Mouse (Mus musculus): ENCODE data around the gene Olfr455. TPM values are rescaled to one million over a fixed set of nuclear protein-coding genes. Genes with fewer than 3 reads are reported as not detected.

Olfr455 gene
- polyA plus RNA-seq, 1 experiment from 2014 or later = not detected

GRCm38 (mm10) chr6:42489731-42490130 is 57.7 kb downstream of the Olfr455 start:
- Histone ChIP-seq H3K4me2 (no peak overlapping the region), H3K27me3 (ENCODE audit: insufficient read depth, low read length) (no peaks in the 10 kb centered on the region), H3K4me3 (ENCODE audit: low read depth, low read length) (no peak overlapping the region), H3K36me3 (ENCODE audit: insufficient read depth) (no peaks in the 10 kb centered on the region), H3K9me3 (ENCODE audit: low read depth, low read length) (no peaks in the 10 kb centered on the region), H3K27ac (ENCODE audit: low read depth) (no peak overlapping the region), H3K9ac (no peak overlapping the region), H3K4me1 (ENCODE audit: insufficient read depth) (no peaks in the 10 kb centered on the region)
- no peak for TF ChIP-seq CTCF (IDR thresholded peaks at IDR 0.05; ENCODE audit: low read depth)
- no peak for DNase-seq
- no peak for ATAC-seq (ENCODE audit: insufficient read depth)
- WGBS = 53% methylated on average over 1 of the region's 1 CpGs

- ATAC-seq (ENCODE audit: insufficient read depth) (no peak), DNase-seq (no peak)
- Histone ChIP-seq H3K4me3 (ENCODE audit: low read depth, low read length) (no peak within 1 kb of the TSS), H3K27me3 (ENCODE audit: insufficient read depth, low read length) (no peaks in the 10 kb centered on the region), H3K9ac (no peak within 1 kb of the TSS), H3K27ac (ENCODE audit: low read depth) (no peak within 1 kb of the TSS), H3K4me2 (no peak within 1 kb of the TSS), H3K9me3 (ENCODE audit: low read depth, low read length) (no peaks in the 10 kb centered on the region), H3K4me1 (ENCODE audit: insufficient read depth) (no peaks in the 10 kb centered on the region), H3K36me3 (ENCODE audit: insufficient read depth) (no peaks in the 10 kb centered on the region)
- no peak for TF ChIP-seq CTCF (IDR thresholded peaks at IDR 0.05; ENCODE audit: low read depth)
- 84% methylated on average over 1 of the region's 1 CpGs for WGBS
Observed at GRCm38 (mm10) chr6:42487114-42487513, 60.3 kb downstream of the Olfr455 start, which contains the start of gene Olfr456. Olfr456 (minus strand) TSS chr6:42487214.

Other genes starting within 250 kb of the Olfr455 start
- 0.11 and 0.13 TPM in 2 replicates for gene Fam131b, start 222.9 kb downstream of the Olfr455 start, polyA plus RNA-seq (2014; fragmentation: Nextera tagmentation; extraction: Ambion mirVana)
- gene Zyx, start 198.0 kb downstream of the Olfr455 start, polyA plus RNA-seq (2014; fragmentation: Nextera tagmentation; extraction: Ambion mirVana) = 194 and 198 TPM in 2 replicates
- gene Epha1, start 174.3 kb downstream of the Olfr455 start, polyA plus RNA-seq (2014; fragmentation: Nextera tagmentation; extraction: Ambion mirVana) = 5.7 and 7.0 TPM in 2 replicates
- not detected in 2 replicates for gene Tas2r143, start 147.3 kb downstream of the Olfr455 start, polyA plus RNA-seq (2014; fragmentation: Nextera tagmentation; extraction: Ambion mirVana)
- not detected in 2 replicates for gene Tas2r135, start 142.2 kb downstream of the Olfr455 start, polyA plus RNA-seq (2014; fragmentation: Nextera tagmentation; extraction: Ambion mirVana)
- gene Tas2r126, start 113.1 kb downstream of the Olfr455 start, polyA plus RNA-seq (2014; fragmentation: Nextera tagmentation; extraction: Ambion mirVana) = not detected in 2 replicates
- not detected in 2 replicates for gene Olfr458, start 82.4 kb downstream of the Olfr455 start, polyA plus RNA-seq (2014; fragmentation: Nextera tagmentation; extraction: Ambion mirVana)
- not detected in 2 replicates for gene Olfr457, start 71.3 kb downstream of the Olfr455 start, polyA plus RNA-seq (2014; fragmentation: Nextera tagmentation; extraction: Ambion mirVana)
- 0.18 TPM in 1 of 2 replicates, not detected in the other for gene Olfr456, start 60.4 kb downstream of the Olfr455 start, polyA plus RNA-seq (2014; fragmentation: Nextera tagmentation; extraction: Ambion mirVana)
- gene Tcaf3, start 50.1 kb upstream of the Olfr455 start, polyA plus RNA-seq (2014; fragmentation: Nextera tagmentation; extraction: Ambion mirVana) = not detected in 2 replicates
- 3.6 and 3.7 TPM in 2 replicates for gene Tcaf2, start 97.7 kb upstream of the Olfr455 start, polyA plus RNA-seq (2014; fragmentation: Nextera tagmentation; extraction: Ambion mirVana)
- gene Tcaf1, start 162.5 kb upstream of the Olfr455 start, polyA plus RNA-seq (2014; fragmentation: Nextera tagmentation; extraction: Ambion mirVana) = 73.2 and 75.2 TPM in 2 replicates
- not detected in 2 replicates for gene Olfr453, start 191.8 kb upstream of the Olfr455 start, polyA plus RNA-seq (2014; fragmentation: Nextera tagmentation; extraction: Ambion mirVana)
- gene Olfr38, start 208.8 kb upstream of the Olfr455 start, polyA plus RNA-seq (2014; fragmentation: Nextera tagmentation; extraction: Ambion mirVana) = not detected in 2 replicates
- not detected in 2 replicates for gene Olfr452, start 237.5 kb upstream of the Olfr455 start, polyA plus RNA-seq (2014; fragmentation: Nextera tagmentation; extraction: Ambion mirVana)